Mouse (Mus musculus): ENCODE measurements around the gene Phf11a.
"Not testable (repeated sequence)": the region's sequence is repeated elsewhere in the genome, so short reads cannot be mapped to it uniquely, and the experiment has no call there.

DNA sequence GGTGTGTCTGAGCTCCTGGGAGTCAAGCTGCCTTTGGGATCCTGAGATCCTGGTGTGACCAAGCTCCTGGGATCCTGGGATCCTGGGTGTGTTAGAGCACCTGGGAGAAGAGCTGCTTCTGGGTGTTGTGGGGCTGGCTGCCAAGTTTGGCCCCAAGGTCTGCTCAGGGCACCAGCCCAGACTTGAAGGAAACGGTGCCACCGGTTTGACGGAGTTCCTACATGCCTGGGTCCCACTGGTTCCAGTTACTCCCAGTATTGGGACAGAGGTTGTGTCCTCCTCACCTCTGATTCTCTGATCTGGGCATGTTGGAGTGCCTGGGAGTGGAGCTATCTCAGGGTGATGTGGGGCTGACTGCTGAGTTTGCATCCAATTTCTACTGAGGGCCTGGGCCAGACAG lies 21.7 kb upstream of the Phf11a start:
- not testable (repeated sequence) for TF ChIP-seq CTCF (conservative IDR thresholded peaks at IDR 0.05; ENCODE audit: low read length); POU5F1 (IDR thresholded peaks at IDR 0.05; ENCODE audit: borderline replicate concordance, low read length)

Measured in E14TG2a.4 (cell line).